Mouse (Mus musculus): ENCODE measurements around the gene Shbg. TPM values are rescaled to one million over a fixed set of nuclear protein-coding genes. Genes with fewer than 3 reads are reported as not detected.

The Shbg gene
- total and polyA plus RNA-seq, 2 experiments from 2014 or later: not detected

- H3K4me3 ChIP-seq (ENCODE audit: low read depth, low read length): no peak overlapping the region
- no peaks in the 10 kb centered on the region for H3K9me3 ChIP-seq (ENCODE audit: low read length)
- H3K36me3 ChIP-seq (ENCODE audit: insufficient read depth, low read length): no peaks in the 10 kb centered on the region
- peak overlapping the region; percentile 26; the same call in 1 of the 2 replicates for H3K27ac ChIP-seq (ENCODE audit: low read depth, low read length)
- no peak overlapping the region for H3K9ac ChIP-seq (replicated peaks; ENCODE audit: low read length, poor library complexity, severe bottlenecking)
- TF ChIP-seq CTCF (IDR thresholded peaks at IDR 0.05): peak; percentile 78
- H3K27me3 ChIP-seq (ENCODE audit: insufficient read depth, low read length): no peaks in the 10 kb centered on the region
- DNase-seq (ENCODE audit: low spot score) (peak; percentile 81), ATAC-seq (ENCODE audit: low FRiP score) (no peak)
- H3K4me1 ChIP-seq (ENCODE audit: insufficient read depth, low read length): no peaks in the 10 kb centered on the region
- WGBS: 7% methylated on average over 19 of the region's 19 CpGs
- H3K4me2 ChIP-seq (ENCODE audit: low read depth, low read length, poor library complexity, severe bottlenecking): no peak overlapping the region
These were observed 4.0 kb downstream of the Shbg start for GRCm38 (mm10) chr11:69613553-69614256.

GRCm38 (mm10) chr11:69610899-69611298 is 6.8 kb downstream of the Shbg start:
- Histone ChIP-seq H3K4me1 (ENCODE audit: insufficient read depth, low read length) (0 out of 2 replicates have a peak, but pooled peaks cover 3% of the 10 kb centered on the region), H3K9ac (replicated peaks; ENCODE audit: low read length, poor library complexity, severe bottlenecking) (no peak overlapping the region), H3K27ac (ENCODE audit: low read depth, low read length) (no peak overlapping the region), H3K36me3 (ENCODE audit: insufficient read depth, low read length) (no peaks in the 10 kb centered on the region), H3K27me3 (ENCODE audit: insufficient read depth, low read length) (no peaks in the 10 kb centered on the region), H3K4me3 (ENCODE audit: low read depth, low read length) (no peak overlapping the region), H3K4me2 (ENCODE audit: low read depth, low read length, poor library complexity, severe bottlenecking) (no peak overlapping the region), H3K9me3 (ENCODE audit: low read length) (no peaks in the 10 kb centered on the region)
- DNase-seq (ENCODE audit: low spot score) (peak; percentile 68), ATAC-seq (ENCODE audit: low FRiP score) (peak; percentile 38; the same call in 1 of the 2 replicates)
- no peak for TF ChIP-seq CTCF (IDR thresholded peaks at IDR 0.05)
- WGBS: 69% methylated on average over 4 of the region's 4 CpGs

- Histone ChIP-seq H3K4me3 (ENCODE audit: low read depth, low read length) (no peak overlapping the region), H3K4me2 (ENCODE audit: low read depth, low read length, poor library complexity, severe bottlenecking) (no peak overlapping the region), H3K9me3 (ENCODE audit: low read length) (no peaks in the 10 kb centered on the region), H3K27me3 (ENCODE audit: insufficient read depth, low read length) (no peaks in the 10 kb centered on the region), H3K36me3 (ENCODE audit: insufficient read depth, low read length) (no peaks in the 10 kb centered on the region), H3K9ac (replicated peaks; ENCODE audit: low read length, poor library complexity, severe bottlenecking) (no peak overlapping the region), H3K4me1 (ENCODE audit: insufficient read depth, low read length) (0 out of 2 replicates have a peak, but pooled peaks cover 3% of the 10 kb centered on the region), H3K27ac (ENCODE audit: low read depth, low read length) (no peak overlapping the region)
- WGBS: 63% methylated on average over 7 of the region's 7 CpGs
- ATAC-seq (ENCODE audit: low FRiP score) (no peak), DNase-seq (ENCODE audit: low spot score) (no peak)
- no peak for TF ChIP-seq CTCF (IDR thresholded peaks at IDR 0.05)
These were observed 8.3 kb downstream of the Shbg start for GRCm38 (mm10) chr11:69609416-69609815.

- WGBS: 93% methylated on average over 3 of the region's 3 CpGs
- H3K27me3 ChIP-seq (ENCODE audit: insufficient read depth, low read length): no peaks in the 10 kb centered on the region
- H3K4me1 ChIP-seq (ENCODE audit: insufficient read depth, low read length): peaks cover 10% of the 10 kb centered on the region
- TF ChIP-seq CTCF (IDR thresholded peaks at IDR 0.05): no peak
- no peaks in the 10 kb centered on the region for H3K36me3 ChIP-seq (ENCODE audit: insufficient read depth, low read length)
- H3K4me3 ChIP-seq (ENCODE audit: low read depth, low read length): no peak overlapping the region
- H3K27ac ChIP-seq (ENCODE audit: low read depth, low read length): no peak overlapping the region
- no peak overlapping the region for H3K9ac ChIP-seq (replicated peaks; ENCODE audit: low read length, poor library complexity, severe bottlenecking)
- no peak overlapping the region for H3K4me2 ChIP-seq (ENCODE audit: low read depth, low read length, poor library complexity, severe bottlenecking)
- no peak for ATAC-seq (ENCODE audit: low FRiP score)
- DNase-seq (ENCODE audit: low spot score): no peak
- no peaks in the 10 kb centered on the region for H3K9me3 ChIP-seq (ENCODE audit: low read length)
These were observed 9.2 kb downstream of the Shbg start for GRCm38 (mm10) chr11:69608525-69608924.

GRCm38 (mm10) chr11:69606832-69607231 is 10.9 kb downstream of the Shbg start:
- Histone ChIP-seq H3K4me1 (ENCODE audit: insufficient read depth, low read length) (peaks cover 10% of the 10 kb centered on the region), H3K27ac (ENCODE audit: low read depth, low read length) (no peak overlapping the region), H3K4me3 (ENCODE audit: low read depth, low read length) (no peak overlapping the region), H3K27me3 (ENCODE audit: insufficient read depth, low read length) (no peaks in the 10 kb centered on the region), H3K36me3 (ENCODE audit: insufficient read depth, low read length) (peaks cover 10% of the 10 kb centered on the region), H3K4me2 (ENCODE audit: low read depth, low read length, poor library complexity, severe bottlenecking) (no peak overlapping the region), H3K9ac (replicated peaks; ENCODE audit: low read length, poor library complexity, severe bottlenecking) (no peak overlapping the region), H3K9me3 (ENCODE audit: low read length) (no peaks in the 10 kb centered on the region)
- ATAC-seq (ENCODE audit: low FRiP score) (no peak), DNase-seq (ENCODE audit: low spot score) (no peak)
- TF ChIP-seq CTCF (IDR thresholded peaks at IDR 0.05): no peak
- WGBS: 87% methylated on average over 2 of the region's 2 CpGs

- no peaks in the 10 kb centered on the region for H3K9me3 ChIP-seq (ENCODE audit: low read length)
- TF ChIP-seq CTCF (IDR thresholded peaks at IDR 0.05): no peak
- peak overlapping the region; percentile 57; the same call in 1 of the 2 replicates for H3K27ac ChIP-seq (ENCODE audit: low read depth, low read length)
- DNase-seq (ENCODE audit: low spot score): no peak
- H3K4me3 ChIP-seq (ENCODE audit: low read depth, low read length): peak overlapping the region; percentile 91; the same call in 1 of the 2 replicates
- H3K4me2 ChIP-seq (ENCODE audit: low read depth, low read length, poor library complexity, severe bottlenecking): peak overlapping the region; percentile 80
- ATAC-seq (ENCODE audit: low FRiP score): no peak
- H3K4me1 ChIP-seq (ENCODE audit: insufficient read depth, low read length): peaks cover 10% of the 10 kb centered on the region
- WGBS: 77% methylated on average over 2 of the region's 2 CpGs
- no peaks in the 10 kb centered on the region for H3K27me3 ChIP-seq (ENCODE audit: insufficient read depth, low read length)
- peaks cover 14% of the 10 kb centered on the region for H3K36me3 ChIP-seq (ENCODE audit: insufficient read depth, low read length)
- no peak overlapping the region for H3K9ac ChIP-seq (replicated peaks; ENCODE audit: low read length, poor library complexity, severe bottlenecking)
These were observed 11.3 kb downstream of the Shbg start for GRCm38 (mm10) chr11:69606491-69606795.
